Mouse (Mus musculus) spleen, postnatal 0 days (tissue): Measurements from ENCODE around the gene Unc13d. TPM values are rescaled to one million over a fixed set of nuclear protein-coding genes. Genes with fewer than 3 reads are reported as not detected.

Source experiments
- polyA plus RNA-seq: library from polyadenylated mRNA; unstranded; fragments of >200 nt; fragmentation: Nextera tagmentation; extraction: Ambion mirVana; gene quantifications from 2 replicates; pipeline ENCODE4 v1.2.1, GENCODE M21; 2015

The Unc13d gene
- 23.0 and 26.2 TPM in 2 replicates for polyA plus RNA-seq

DNA sequence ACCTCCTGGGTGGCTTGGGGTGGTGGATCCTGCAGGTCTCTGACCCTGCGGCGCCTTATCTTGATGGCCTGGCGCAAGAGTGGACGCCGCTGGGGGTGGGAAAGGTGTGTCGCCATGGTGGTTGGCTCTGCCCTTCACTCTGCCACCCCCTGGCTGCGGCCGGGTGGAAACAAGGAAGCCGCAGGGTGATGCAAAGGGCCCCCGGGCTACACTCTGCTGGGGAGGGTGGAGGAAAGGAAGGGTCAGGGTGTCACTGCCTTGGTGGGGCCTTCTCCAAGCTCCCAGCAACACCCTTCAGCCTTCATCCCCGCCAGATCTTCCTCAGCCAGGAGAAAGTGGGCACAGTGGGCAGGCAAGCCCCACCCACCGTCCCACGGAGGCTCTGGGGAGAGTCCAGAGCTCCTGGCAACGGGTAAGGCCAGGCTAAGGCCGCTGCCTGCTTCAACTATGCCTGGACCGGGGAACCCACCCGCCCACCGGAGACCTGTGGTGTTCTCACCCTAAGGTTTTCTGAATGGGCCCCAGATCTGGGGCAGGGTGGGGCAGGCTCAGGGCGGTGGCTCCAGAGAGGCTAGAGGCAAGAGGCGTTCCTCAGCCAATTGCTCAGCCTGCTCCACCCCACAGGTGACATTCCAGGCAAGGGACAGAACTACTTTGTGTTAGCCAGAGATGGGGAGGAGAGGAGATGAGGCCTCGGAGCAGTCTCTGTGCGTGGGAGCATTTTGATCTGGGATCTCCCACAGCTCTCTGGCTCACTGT, at the start of gene Unc13d:
Gene Unc13d (minus strand): TSS at position 516 of the 759 bp plus-strand sequence.

DNA sequence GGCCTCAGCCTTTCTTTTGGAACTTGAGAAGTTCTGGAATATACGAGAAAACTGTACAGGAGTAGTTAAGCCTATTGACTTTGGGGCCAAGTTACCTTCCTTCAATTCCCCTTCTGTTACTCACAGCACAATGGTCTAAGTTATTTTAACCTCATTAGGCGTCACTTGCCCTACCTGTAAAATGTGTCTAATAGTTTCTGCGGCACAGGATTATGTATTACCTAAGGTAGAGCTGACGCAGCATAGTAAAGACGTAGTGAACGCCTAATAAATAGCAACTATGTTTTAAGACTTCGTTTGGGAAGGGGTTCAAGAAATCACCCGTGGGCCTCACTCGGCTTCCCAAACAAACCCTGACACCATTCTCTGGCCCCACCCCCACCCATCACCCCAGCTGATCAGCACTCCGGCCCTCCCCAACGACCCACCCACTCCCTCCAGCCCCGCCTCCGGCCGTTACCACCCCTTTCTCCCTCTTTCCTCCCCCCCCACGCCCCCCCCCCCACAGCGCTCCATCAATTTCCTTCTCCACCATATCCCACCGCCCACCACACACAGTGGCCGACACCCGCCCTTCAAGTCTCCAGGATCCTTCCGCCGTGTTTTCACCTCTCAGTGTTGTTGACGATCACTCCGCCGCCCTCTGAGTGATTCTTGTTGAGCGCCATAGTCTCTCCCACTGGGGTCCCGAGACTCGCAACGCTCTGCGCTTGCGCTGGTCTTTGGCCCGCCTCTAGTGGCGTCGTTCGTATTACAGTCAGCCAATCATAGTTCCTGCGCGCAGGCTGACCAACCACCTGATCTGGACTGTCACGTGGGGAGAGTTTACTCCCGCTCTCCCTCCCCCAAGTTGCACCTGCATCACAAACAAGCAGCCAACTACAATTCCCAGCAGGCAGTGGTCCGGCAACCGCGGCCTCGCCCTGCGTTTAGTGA, 8.8 kb upstream of the Unc13d start, which contains the start of gene Wbp2:
Gene Wbp2 (minus strand): TSS at position 738 of the 936 bp plus-strand sequence.

DNA sequence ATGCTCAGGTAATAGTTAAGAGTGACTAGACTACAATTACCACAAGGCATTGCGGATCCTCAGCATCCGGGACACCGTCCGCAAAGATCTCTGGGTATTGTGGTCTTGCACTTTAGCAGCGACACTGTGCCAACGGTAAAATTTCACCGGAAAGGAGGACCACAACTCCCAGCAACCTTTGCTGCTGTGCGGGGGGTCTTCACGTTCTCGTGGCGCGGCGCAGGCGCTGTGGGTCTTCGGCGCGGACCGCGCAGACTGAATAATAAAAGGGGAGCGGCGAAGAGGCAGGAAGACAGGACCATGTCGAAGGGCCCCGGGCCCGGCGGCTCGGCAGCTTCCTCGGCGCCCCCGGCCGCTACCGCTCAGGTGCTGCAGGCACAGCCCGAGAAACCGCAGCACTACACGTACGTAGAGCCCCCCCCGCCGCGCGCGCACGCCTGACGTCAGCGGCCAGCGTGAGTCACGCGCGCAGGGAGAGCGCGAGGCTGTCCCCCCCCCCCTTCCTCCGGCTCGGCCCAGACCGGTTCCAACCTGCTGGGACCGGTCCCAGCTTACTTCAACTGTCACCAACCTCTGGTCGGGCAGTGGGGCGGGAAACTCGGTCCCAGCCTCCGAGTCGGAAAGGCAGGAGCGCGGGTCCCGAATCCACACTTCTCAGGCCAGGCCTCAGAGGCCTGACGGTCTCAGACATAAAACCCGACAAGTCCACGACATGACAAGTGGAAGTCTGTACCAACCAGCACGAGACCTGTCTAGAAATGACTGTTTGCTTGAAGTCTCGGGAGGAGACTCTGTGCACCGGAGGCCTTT, 47.5 kb downstream of the Unc13d start, which contains the start of gene Unk:
Gene Unk (plus strand): TSS at position 235 of the 810 bp plus-strand sequence.

GRCm38 (mm10) chr11:116027756-116028155, 50.0 kb downstream of the Unc13d start, which contains the start of gene H3f3b:
H3f3b (minus strand) TSS chr11:116027962.

GRCm38 (mm10) chr11:116012262-116012947, 65.4 kb downstream of the Unc13d start, which contains the start of gene Galk1:
Galk1 (minus strand) TSS chr11:116012719.

Other genes with a start within 250 kb of the Unc13d start
- 0.76 and 0.81 TPM in 2 replicates for gene Myo15b, start 219.6 kb downstream of the Unc13d start, polyA plus RNA-seq
- 47.8 and 61.8 TPM in 2 replicates for gene Smim5, start 178.0 kb downstream of the Unc13d start, polyA plus RNA-seq
- 8.5 and 11.9 TPM in 2 replicates for gene Smim6, start 165.9 kb downstream of the Unc13d start, polyA plus RNA-seq
- 26.1 and 26.4 TPM in 2 replicates for gene Sap30bp, start 144.7 kb downstream of the Unc13d start, polyA plus RNA-seq
- gene Recql5, start 144.5 kb downstream of the Unc13d start, polyA plus RNA-seq, result 9.9 and 10.8 TPM in 2 replicates
- 0.88 and 0.97 TPM in 2 replicates for gene Itgb4, start 103.3 kb downstream of the Unc13d start, polyA plus RNA-seq
- gene Galk1, start 65.2 kb downstream of the Unc13d start, polyA plus RNA-seq, result 46.4 and 52.6 TPM in 2 replicates
- gene H3f3b, start 50.0 kb downstream of the Unc13d start, polyA plus RNA-seq, result 1,286 and 1,302 TPM in 2 replicates
- 11.0 and 13.6 TPM in 2 replicates for gene Unk, start 47.6 kb downstream of the Unc13d start, polyA plus RNA-seq
- 64.4 and 65.7 TPM in 2 replicates for gene Wbp2, start 9.0 kb upstream of the Unc13d start, polyA plus RNA-seq
- gene Trim47, start 49.2 kb upstream of the Unc13d start, polyA plus RNA-seq, result 11.4 and 13.6 TPM in 2 replicates
- 2.3 and 3.0 TPM in 2 replicates for gene Trim65, start 53.2 kb upstream of the Unc13d start, polyA plus RNA-seq
- gene Mrpl38, start 60.9 kb upstream of the Unc13d start, polyA plus RNA-seq, result 41.2 and 42.0 TPM in 2 replicates
- gene Fbf1, start 90.2 kb upstream of the Unc13d start, polyA plus RNA-seq, result 6.1 and 6.6 TPM in 2 replicates
- 47.1 and 53.1 TPM in 2 replicates for gene Ten1, start 120.9 kb upstream of the Unc13d start, polyA plus RNA-seq
- gene Acox1, start 121.1 kb upstream of the Unc13d start, polyA plus RNA-seq, result 9.7 and 11.3 TPM in 2 replicates
- gene Evpl, start 160.1 kb upstream of the Unc13d start, polyA plus RNA-seq, result 0.51 and 0.87 TPM in 2 replicates
- gene Srp68, start 196.3 kb upstream of the Unc13d start, polyA plus RNA-seq, result 35.5 and 40.3 TPM in 2 replicates
- 0.06 and 0.21 TPM in 2 replicates for gene Galr2, start 203.0 kb upstream of the Unc13d start, polyA plus RNA-seq
- gene Exoc7, start 229.3 kb upstream of the Unc13d start, polyA plus RNA-seq, result 29.6 and 30.9 TPM in 2 replicates